Mouse (Mus musculus) kidney, embryonic 14.5 days (tissue): ENCODE results near the gene Pnkp. TPM values are rescaled to one million over a fixed set of nuclear protein-coding genes. Genes with fewer than 3 reads are reported as not detected.

Source experiments
- ATAC-seq: fragments of 200-750 bp; cut with Nextera tagmentation; 2 replicates; pipeline ENCODE4 v1.8.0; 2017; ENCODE audit warnings: moderate number of reproducible peaks, mild to moderate bottlenecking, moderate TSS enrichment, moderate library complexity; ENCODE audit not compliant: low FRiP score, low TSS enrichment
- H3K27ac ChIP-seq: fragments of 300-500 bp; sonication (generic); 2 replicates; pipeline ENCODE4 v1.5.1; 2014; ENCODE audit warnings: low read depth, mild to moderate bottlenecking, low read length, moderate library complexity, mixed read lengths
- H3K27me3 ChIP-seq: fragments of 300-500 bp; sonication (generic); 2 replicates; pipeline ENCODE4 v1.6.1; 2014; ENCODE audit warnings: mild to moderate bottlenecking, low read length; ENCODE audit not compliant: control insufficient read depth, insufficient read depth
- H3K36me3 ChIP-seq: fragments of 300-500 bp; sonication (generic); 2 replicates; pipeline ENCODE4 v1.6.1; 2014; ENCODE audit warnings: low read length, mixed read lengths; ENCODE audit not compliant: control insufficient read depth, insufficient read depth
- H3K4me1 ChIP-seq: fragments of 300-500 bp; sonication (generic); 2 replicates; pipeline ENCODE4 v1.6.1; 2014; ENCODE audit warnings: low read length, mixed read lengths; ENCODE audit not compliant: control insufficient read depth, insufficient read depth
- H3K4me2 ChIP-seq: fragments of 300-500 bp; sonication (generic); replicated peaks from 2 replicates; pipeline ENCODE4 v1.6.1; 2014; ENCODE audit warnings: low read depth, mild to moderate bottlenecking, low read length
- H3K4me3 ChIP-seq: fragments of 300-500 bp; sonication (generic); 2 replicates; pipeline ENCODE4 v1.5.1; 2014; ENCODE audit warnings: mild to moderate bottlenecking, low read length
- H3K9ac ChIP-seq: fragments of 300-500 bp; sonication (generic); 2 replicates; pipeline ENCODE4 v1.6.1; 2014; ENCODE audit warnings: low read depth, mild to moderate bottlenecking, low read length, moderate library complexity
- H3K9me3 ChIP-seq: fragments of 300-500 bp; sonication (generic); 2 replicates; pipeline ENCODE4 v1.6.1; 2016; ENCODE audit warnings: low read length; ENCODE audit not compliant: control insufficient read depth
- WGBS: fragments of 180-500 bp; shearing (Covaris S2); extraction: QIAGEN DNeasy Blood & Tissue Kit; methylation state at CpG from one replicate; pipeline ENCODE4 v1.1.7; 2014; 5-methylcytosine and 5-hydroxymethylcytosine counted together
- polyA plus RNA-seq: library from polyadenylated mRNA; unstranded; fragments of >200 nt; fragmentation: Nextera tagmentation; extraction: Ambion mirVana; gene quantifications from 2 replicates; pipeline ENCODE4 v1.2.1, GENCODE M21; 2014

The Pnkp gene
- polyA plus RNA-seq, 1 experiment from 2014 or later = 30.4 TPM

- ATAC-seq = no peak
- Histone ChIP-seq H3K9me3 (no peaks in the 10 kb centered on the region), H3K27me3 (no peaks in the 10 kb centered on the region), H3K4me3 (peak overlapping the region; percentile 64), H3K9ac (no peak overlapping the region), H3K36me3 (peaks cover 13% of the 10 kb centered on the region), H3K4me1 (peaks cover 29% of the 10 kb centered on the region), H3K4me2 (peak overlapping the region; percentile 74), H3K27ac (peak overlapping the region; percentile 37)
- 82% methylated on average over 7 of the region's 7 CpGs for WGBS
These were observed 38.3 kb downstream of the Pnkp start for GRCm38 (mm10) chr7:44895206-44895592.

DNA sequence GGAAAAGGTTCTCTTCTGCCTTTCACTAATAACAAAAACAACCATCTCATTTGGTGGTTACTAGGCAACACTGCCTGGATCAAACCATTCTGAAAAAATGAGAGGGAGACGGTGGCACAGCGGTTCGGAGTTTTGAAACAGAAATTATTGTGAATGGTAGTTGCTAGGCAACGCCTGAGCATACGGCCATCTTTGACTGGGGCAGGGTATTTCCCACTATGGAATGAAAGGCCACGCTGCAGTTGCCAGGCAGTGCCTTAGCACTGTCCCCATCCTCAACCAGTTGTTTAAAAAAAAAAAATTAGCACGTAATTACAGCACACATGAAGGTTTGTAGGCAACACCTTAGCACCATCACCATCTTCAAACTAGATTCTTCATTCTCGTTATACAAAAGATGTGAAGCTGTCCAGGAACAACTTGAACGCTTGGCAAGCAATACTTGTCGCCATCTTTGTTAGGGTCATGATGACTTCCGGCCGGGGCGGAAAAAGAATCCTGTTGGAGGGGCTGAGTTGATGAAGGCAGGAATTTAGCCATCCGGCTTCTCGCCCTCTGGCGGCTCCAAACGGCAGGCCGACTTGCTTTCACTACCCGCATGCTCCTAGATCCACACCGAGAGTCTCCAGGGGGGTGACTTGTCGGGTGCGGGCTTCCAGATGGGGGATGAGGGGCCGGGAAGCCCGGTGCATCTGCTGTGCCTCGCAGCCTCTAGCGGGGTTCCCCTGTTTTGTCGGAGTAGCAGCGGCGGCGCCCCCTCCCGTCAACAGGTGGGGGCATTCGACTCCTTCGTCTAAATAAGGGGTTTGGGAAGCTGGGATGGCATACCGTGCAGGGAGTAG, 38.9 kb downstream of the Pnkp start, which contains the start of gene Fuz:
TSS of gene Fuz (plus strand) at position 487 of the 842 bp plus-strand sequence.
- Histone ChIP-seq H3K9ac (peak within 1 kb of the TSS; percentile 79), H3K27ac (peak within 1 kb of the TSS; percentile 78), H3K4me1 (peaks cover 22% of the 10 kb centered on the region), H3K9me3 (no peaks in the 10 kb centered on the region), H3K27me3 (no peaks in the 10 kb centered on the region), H3K4me3 (peak within 1 kb of the TSS; percentile 64), H3K4me2 (peak within 1 kb of the TSS; percentile 74), H3K36me3 (peaks cover 17% of the 10 kb centered on the region)
- peak; percentile 50 for ATAC-seq
- 2% methylated on average over 34 of the region's 34 CpGs for WGBS

DNA sequence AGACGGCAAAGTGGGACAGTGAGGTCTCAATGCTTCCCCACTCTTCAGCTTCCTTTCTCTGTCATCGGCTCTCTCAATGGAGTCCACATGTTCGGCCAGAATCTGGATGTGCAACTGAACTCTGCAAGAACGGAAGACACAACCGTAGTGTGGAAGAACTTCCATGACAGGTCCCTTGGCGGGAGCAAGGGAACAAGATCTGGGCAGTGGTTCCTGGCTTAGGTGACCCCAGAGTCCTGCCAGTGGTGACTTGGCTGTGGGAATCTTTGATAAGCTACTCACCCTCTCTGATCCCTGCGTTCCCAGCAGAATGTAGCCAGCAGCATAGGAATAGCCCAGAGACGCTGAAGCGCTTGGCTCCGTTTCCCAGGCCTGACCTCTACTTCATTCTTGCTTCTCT, 39.6 kb downstream of the Pnkp start:
- H3K9ac ChIP-seq = peak overlapping the region; percentile 79
- H3K27me3 ChIP-seq = no peaks in the 10 kb centered on the region
- H3K4me1 ChIP-seq = peaks cover 16% of the 10 kb centered on the region
- 33% methylated on average over 10 of the region's 10 CpGs for WGBS
- peak overlapping the region; percentile 78; the same call in 1 of the 2 replicates for H3K27ac ChIP-seq
- H3K4me2 ChIP-seq = peak overlapping the region; percentile 74
- no peaks in the 10 kb centered on the region for H3K9me3 ChIP-seq
- peak overlapping the region; percentile 64 for H3K4me3 ChIP-seq
- no peak for ATAC-seq
- peaks cover 19% of the 10 kb centered on the region for H3K36me3 ChIP-seq

GRCm38 (mm10) chr7:44898607-44899006, 41.7 kb downstream of the Pnkp start:
- peaks cover 34% of the 10 kb centered on the region for H3K36me3 ChIP-seq
- no peaks in the 10 kb centered on the region for H3K9me3 ChIP-seq
- H3K4me3 ChIP-seq = no peak overlapping the region
- H3K4me2 ChIP-seq = no peak overlapping the region
- WGBS = 38% methylated on average over 19 of the region's 19 CpGs
- no peak overlapping the region for H3K27ac ChIP-seq
- H3K9ac ChIP-seq = no peak overlapping the region
- ATAC-seq = no peak
- H3K4me1 ChIP-seq = peaks cover 21% of the 10 kb centered on the region; the same call in 1 of the 2 replicates
- no peaks in the 10 kb centered on the region for H3K27me3 ChIP-seq

GRCm38 (mm10) chr7:44900632-44901031, 43.7 kb downstream of the Pnkp start:
- Histone ChIP-seq H3K9me3 (no peaks in the 10 kb centered on the region), H3K27ac (no peak overlapping the region; the same call in 1 of the 2 replicates), H3K36me3 (peaks cover 54% of the 10 kb centered on the region), H3K4me3 (no peak overlapping the region), H3K4me2 (no peak overlapping the region), H3K27me3 (no peaks in the 10 kb centered on the region), H3K4me1 (peaks cover 14% of the 10 kb centered on the region; the same call in 1 of the 2 replicates), H3K9ac (no peak overlapping the region)
- WGBS = 84% methylated on average over 11 of the region's 11 CpGs
- no peak for ATAC-seq

DNA sequence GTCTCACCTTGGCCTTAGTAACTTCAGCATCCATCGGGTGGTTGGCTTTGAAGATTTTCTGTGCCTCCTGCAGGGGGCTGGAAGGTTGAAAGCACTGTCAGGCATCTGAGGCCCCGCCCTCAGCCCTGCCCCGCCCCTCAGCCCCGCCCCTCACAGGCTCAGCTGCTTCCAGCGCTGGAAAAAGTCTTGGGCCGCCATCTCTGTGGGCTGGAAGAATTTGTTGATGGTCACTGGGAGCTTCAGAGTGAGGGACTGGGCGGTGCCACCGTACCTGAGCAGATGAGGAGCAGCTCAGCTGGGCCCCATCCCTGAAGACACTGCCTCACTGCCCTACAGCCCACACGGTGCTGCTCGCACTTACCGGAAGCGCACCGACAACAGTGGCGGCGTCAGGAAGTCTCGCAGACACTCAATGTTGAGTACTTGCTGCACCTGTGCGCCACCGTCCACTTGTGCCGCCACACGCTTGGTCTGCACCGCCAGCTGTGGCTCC, 44.3 kb downstream of the Pnkp start:
- peaks cover 14% of the 10 kb centered on the region; the same call in 1 of the 2 replicates for H3K4me1 ChIP-seq
- peak; percentile 52 for ATAC-seq
- no peaks in the 10 kb centered on the region for H3K27me3 ChIP-seq
- H3K27ac ChIP-seq = peak overlapping the region; percentile 45
- peaks cover 60% of the 10 kb centered on the region for H3K36me3 ChIP-seq
- peak overlapping the region; percentile 22; the same call in 1 of the 2 replicates for H3K4me3 ChIP-seq
- no peak overlapping the region for H3K9ac ChIP-seq
- H3K4me2 ChIP-seq = peak overlapping the region; percentile 36
- H3K9me3 ChIP-seq = no peaks in the 10 kb centered on the region
- 16% methylated on average over 21 of the region's 21 CpGs for WGBS

- no peak for ATAC-seq
- Histone ChIP-seq H3K9me3 (no peaks in the 10 kb centered on the region), H3K27ac (no peak overlapping the region), H3K4me1 (peaks cover 7% of the 10 kb centered on the region; the same call in 1 of the 2 replicates), H3K9ac (no peak overlapping the region), H3K4me3 (no peak overlapping the region), H3K36me3 (peaks cover 81% of the 10 kb centered on the region), H3K4me2 (no peak overlapping the region), H3K27me3 (no peaks in the 10 kb centered on the region)
- WGBS = 92% methylated on average over 20 of the region's 20 CpGs
These were observed 48.5 kb downstream of the Pnkp start for GRCm38 (mm10) chr7:44905430-44905829.

DNA sequence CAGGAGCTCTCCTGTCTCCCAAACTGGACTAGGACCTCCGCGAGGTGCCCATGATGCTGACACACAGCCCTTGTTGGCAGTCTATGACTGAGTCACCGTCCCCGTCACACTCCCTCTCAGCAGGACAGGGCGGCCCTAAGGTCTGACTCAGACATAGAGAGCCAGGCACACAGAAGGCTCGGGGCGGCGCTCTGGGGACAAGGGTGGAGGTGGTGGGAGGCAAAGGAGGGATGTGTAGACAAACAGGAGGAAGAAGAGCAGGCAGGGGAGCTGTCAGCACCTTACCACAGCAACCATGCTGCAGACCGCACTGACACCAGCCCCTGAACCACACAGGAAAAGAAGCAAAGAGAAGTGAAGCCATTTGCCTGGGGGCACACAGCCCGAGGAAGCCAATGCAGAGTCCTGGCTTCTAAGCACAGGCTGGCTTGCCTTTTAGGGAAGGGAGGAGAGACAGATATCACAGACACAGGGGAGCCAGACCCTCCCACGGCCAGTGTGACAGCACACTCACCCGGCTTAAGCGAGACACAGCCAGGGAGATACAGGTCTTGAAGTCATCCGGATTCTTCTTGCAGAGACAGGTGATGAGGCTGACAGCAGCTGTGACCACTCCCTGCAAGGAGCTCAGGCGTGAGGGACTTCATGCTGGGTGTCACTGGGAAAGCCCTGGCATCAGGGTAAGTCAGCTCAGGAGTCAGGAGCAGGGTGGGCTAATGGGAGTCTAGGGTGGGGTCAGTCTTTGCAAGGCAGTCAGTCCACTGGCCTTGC, 52.0 kb downstream of the Pnkp start:
- Histone ChIP-seq H3K4me3 (no peak overlapping the region), H3K27ac (no peak overlapping the region), H3K27me3 (no peaks in the 10 kb centered on the region), H3K4me1 (no peaks in the 10 kb centered on the region), H3K9me3 (no peaks in the 10 kb centered on the region), H3K9ac (no peak overlapping the region), H3K4me2 (no peak overlapping the region), H3K36me3 (peaks cover 87% of the 10 kb centered on the region)
- WGBS = 89% methylated on average over 15 of the region's 15 CpGs
- no peak for ATAC-seq
